Mouse (Mus musculus): ENCODE data around the gene Gm17324. TPM values are rescaled to one million over a fixed set of nuclear protein-coding genes. Genes with fewer than 3 reads are reported as not detected.

Gene Gm17324
- polyA plus RNA-seq (2012; rRNA removed), result 0.11 TPM in 1 of 2 replicates, not detected in the other

GRCm38 (mm10) chr9:78447973-78448873, at the start of gene Gm17324, which contains the start of gene Mto1:
TSS of gene Gm17324 (minus strand) at chr9:78448786.
TSS of gene Mto1 (plus strand) at chr9:78448208.

GRCm38 (mm10) chr9:78488890-78489420, 40.4 kb upstream of the Gm17324 start, which contains the start of gene Eef1a1:
TSS of gene Eef1a1 (minus strand) at chr9:78489151.

GRCm38 (mm10) chr9:78442579-78443392, 5.8 kb downstream of the Gm17324 start, which contains the start of gene Cgas:
TSS of gene Cgas (minus strand) at chr9:78443237.

Other genes with a start within 250 kb of the Gm17324 start
- gene Gsta1, start 218.1 kb downstream of the Gm17324 start, polyA plus RNA-seq (2012; rRNA removed), result 149 and 298 TPM in 2 replicates
- 16.8 and 29.2 TPM in 2 replicates for gene Gm3776, start 191.7 kb downstream of the Gm17324 start, polyA plus RNA-seq (2012; rRNA removed)
- 0.29 TPM in 1 of 2 replicates, not detected in the other for gene Gm10639, start 158.9 kb downstream of the Gm17324 start, polyA plus RNA-seq (2012; rRNA removed)
- not detected in 2 replicates for gene Omt2a, start 134.0 kb downstream of the Gm17324 start, polyA plus RNA-seq (2012; rRNA removed)
- not detected in 2 replicates for gene Omt2b, start 121.2 kb downstream of the Gm17324 start, polyA plus RNA-seq (2012; rRNA removed)
- gene Gsta2, start 93.0 kb downstream of the Gm17324 start, polyA plus RNA-seq (2012; rRNA removed), result 2.8 and 4.3 TPM in 2 replicates
- 0.45 TPM in 1 of 2 replicates, not detected in the other for gene Dppa5a, start 80.6 kb downstream of the Gm17324 start, polyA plus RNA-seq (2012; rRNA removed)
- 0.05 TPM in 1 of 2 replicates, not detected in the other for gene Ooep, start 70.1 kb downstream of the Gm17324 start, polyA plus RNA-seq (2012; rRNA removed)
- gene Ddx43, start 53.0 kb downstream of the Gm17324 start, polyA plus RNA-seq (2012; rRNA removed), result 0.03 TPM in 1 of 2 replicates, not detected in the other
- gene Cgas, start 5.5 kb downstream of the Gm17324 start, polyA plus RNA-seq (2012; rRNA removed), result 0.39 and 0.67 TPM in 2 replicates
- 8.1 and 11.3 TPM in 2 replicates for gene Mto1, start 578 bp downstream of the Gm17324 start, polyA plus RNA-seq (2012; rRNA removed)
- 470 and 480 TPM in 2 replicates for gene Eef1a1, start 40.4 kb upstream of the Gm17324 start, polyA plus RNA-seq (2012; rRNA removed)
- gene Slc17a5, start 139.3 kb upstream of the Gm17324 start, polyA plus RNA-seq (2012; rRNA removed), result 2.5 and 2.7 TPM in 2 replicates
- 1.4 and 1.7 TPM in 2 replicates for gene Cd109, start 166.8 kb upstream of the Gm17324 start, polyA plus RNA-seq (2012; rRNA removed)